Mouse (Mus musculus) myocyte (in vitro differentiated cells): Measurements from ENCODE around the gene 2410015M20Rik. TPM values are rescaled to one million over a fixed set of nuclear protein-coding genes. Genes with fewer than 3 reads are reported as not detected.
A peak's percentile ranks its signal among the peaks of the same experiment; 100 is the strongest.

ENCODE experiments used
- H3K27me3 ChIP-seq: one replicate; pipeline ENCODE4 v1.6.1; 2011; ENCODE audit not compliant: control insufficient read depth, insufficient read depth, insufficient read length
- H3K36me3 ChIP-seq: one replicate; pipeline ENCODE4 v1.6.1; 2011; ENCODE audit not compliant: control insufficient read depth, insufficient read depth
- H3K4me2 ChIP-seq: one replicate; pipeline ENCODE4 v1.6.1; 2011; ENCODE audit warnings: low read depth, control low read depth
- H3K4me3 ChIP-seq: one replicate; pipeline ENCODE4 v1.5.1; 2011; ENCODE audit warnings: mild to moderate bottlenecking, control low read depth, moderate library complexity
- H3K79me2 ChIP-seq: one replicate; pipeline ENCODE4 v1.6.1; 2011; ENCODE audit not compliant: control insufficient read depth, insufficient read depth
- H3ac ChIP-seq: one replicate; pipeline ENCODE4 v1.6.1; 2011; ENCODE audit not compliant: control insufficient read depth, insufficient read length
- CEBPB ChIP-seq: IDR thresholded peaks from 2 replicates; pipeline ENCODE4 v1.6.1; 2011; ENCODE audit warnings: mild to moderate bottlenecking, moderate library complexity; ENCODE audit not compliant: poor library complexity, insufficient read depth, severe bottlenecking
- E2F4 ChIP-seq: IDR thresholded peaks from one replicate; pipeline ENCODE4 v1.6.1; 2011; ENCODE audit warnings: mild to moderate bottlenecking, control low read depth, moderate library complexity; ENCODE audit not compliant: insufficient read depth
- MAX ChIP-seq: IDR thresholded peaks from one replicate; pipeline ENCODE4 v1.6.1; 2011; ENCODE audit warnings: low read depth, mild to moderate bottlenecking, control low read depth
- MYOD1 ChIP-seq, 3 experiments: IDR thresholded peaks; one replicate each; pipeline ENCODE4 v1.6.1; 2011; ENCODE audit warnings: control low read depth in 2 of 3, low read depth in 2 of 3, mild to moderate bottlenecking in 2 of 3, moderate library complexity in 1 of 3; ENCODE audit not compliant: insufficient read length in 2 of 3, control insufficient read depth in 1 of 3
- MYOG ChIP-seq, 3 experiments: IDR thresholded peaks; one replicate each; pipeline ENCODE4 v1.6.1; 2011; ENCODE audit warnings: control low read depth in 2 of 3, low read depth in 2 of 3, mild to moderate bottlenecking in 2 of 3; ENCODE audit not compliant: insufficient read length in 2 of 3, control insufficient read depth in 1 of 3, insufficient read depth in 1 of 3
- POLR2A ChIP-seq: IDR thresholded peaks from one replicate; pipeline ENCODE4 v1.6.1; 2011; ENCODE audit warnings: low read depth, mild to moderate bottlenecking, control low read depth, moderate library complexity; ENCODE audit not compliant: insufficient read length
- POLR2AphosphoS2 ChIP-seq: IDR thresholded peaks from one replicate; pipeline ENCODE4 v1.6.1; 2011; ENCODE audit warnings: low read depth, control low read depth; ENCODE audit not compliant: insufficient read length
- REST ChIP-seq: IDR thresholded peaks from one replicate; pipeline ENCODE4 v1.6.1; 2011; ENCODE audit warnings: mild to moderate bottlenecking, control low read depth, moderate library complexity; ENCODE audit not compliant: insufficient read depth, insufficient read length
- SRF ChIP-seq: IDR thresholded peaks from one replicate; pipeline ENCODE4 v1.6.1; 2011; ENCODE audit warnings: low read depth; ENCODE audit not compliant: control insufficient read depth, insufficient read length
- TCF12 ChIP-seq: IDR thresholded peaks from one replicate; pipeline ENCODE4 v1.6.1; 2011; ENCODE audit warnings: mild to moderate bottlenecking, control low read depth; ENCODE audit not compliant: poor library complexity, insufficient read depth, severe bottlenecking
- TCF3 ChIP-seq: IDR thresholded peaks from one replicate; pipeline ENCODE4 v1.6.1; 2011; ENCODE audit warnings: low read depth, control low read depth; ENCODE audit not compliant: insufficient read length
- USF1 ChIP-seq: IDR thresholded peaks from one replicate; pipeline ENCODE4 v1.6.1; 2011; ENCODE audit warnings: low read depth, mild to moderate bottlenecking, control low read depth, moderate library complexity
- polyA plus RNA-seq: library from polyadenylated mRNA; unstranded; fragments of >200 nt; fragmentation: generic; extraction: Trizol; gene quantifications from one replicate; pipeline ENCODE4 v1.2.1, GENCODE M21; 2012; ENCODE audit warnings: missing spikeins

Gene 2410015M20Rik
- polyA plus RNA-seq, 1 experiment, result 587 TPM

DNA sequence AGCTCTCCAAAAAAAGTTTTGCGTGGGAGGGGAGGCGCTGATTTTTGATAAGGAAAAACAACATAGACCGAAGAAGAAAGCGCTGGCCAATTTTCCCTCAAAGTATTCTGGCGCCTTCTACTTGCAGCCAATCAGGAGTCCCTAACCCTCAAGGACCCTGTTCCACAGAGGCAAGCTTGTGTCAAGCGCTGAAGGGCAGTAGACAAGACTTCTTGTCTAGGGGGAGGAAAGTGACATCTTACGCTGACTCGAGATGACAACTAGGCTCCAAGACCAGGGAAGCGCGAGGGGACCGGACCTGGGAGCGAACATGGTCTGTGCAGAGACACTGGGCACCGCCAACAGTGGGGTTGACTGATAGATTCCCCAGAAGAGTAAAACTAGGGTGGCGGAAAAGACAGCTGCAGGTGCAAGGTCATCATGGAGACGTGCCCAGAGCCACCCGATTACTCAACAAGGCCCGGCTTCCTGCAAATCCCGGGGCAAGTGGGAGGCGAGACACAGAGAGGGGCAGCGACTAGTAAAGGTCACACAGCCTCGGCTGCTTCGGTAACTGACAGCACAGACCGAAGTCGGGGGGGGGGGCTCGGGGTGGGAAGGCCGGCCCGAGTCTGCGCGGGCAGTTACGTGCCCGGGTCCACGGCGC, 25.8 kb downstream of the 2410015M20Rik start:
- H3K36me3 ChIP-seq, result peaks cover 38% of the 10 kb centered on the region
- H3K27me3 ChIP-seq, result no peaks in the 10 kb centered on the region
- TF ChIP-seq SRF, result no peak
- TF ChIP-seq TCF3, result no peak
- no peak for TF ChIP-seq POLR2A
- TF ChIP-seq MYOD1 (IDR thresholded peaks at IDR 0.05; ENCODE audit: control insufficient read depth in 1 of 3, insufficient read length in 2 of 3, low read depth in 2 of 3), result no peak
- no peak for TF ChIP-seq POLR2AphosphoS2
- TF ChIP-seq MYOG (IDR thresholded peaks at IDR 0.05; ENCODE audit: control insufficient read depth in 1 of 3, insufficient read depth in 1 of 3, insufficient read length in 2 of 3, low read depth in 2 of 3), result peak in 1 of 3 experiments; percentile 9
- TF ChIP-seq E2F4, result no peak
- 0 out of 2 replicates have a peak, but pooled peaks have one; percentile 23 for TF ChIP-seq CEBPB
- H3K4me2 ChIP-seq, result peak overlapping the region; percentile 93
- peaks cover 89% of the 10 kb centered on the region for H3K79me2 ChIP-seq
- H3K4me3 ChIP-seq, result peak overlapping the region; percentile 97
- H3ac ChIP-seq, result peak overlapping the region; percentile 85

DNA sequence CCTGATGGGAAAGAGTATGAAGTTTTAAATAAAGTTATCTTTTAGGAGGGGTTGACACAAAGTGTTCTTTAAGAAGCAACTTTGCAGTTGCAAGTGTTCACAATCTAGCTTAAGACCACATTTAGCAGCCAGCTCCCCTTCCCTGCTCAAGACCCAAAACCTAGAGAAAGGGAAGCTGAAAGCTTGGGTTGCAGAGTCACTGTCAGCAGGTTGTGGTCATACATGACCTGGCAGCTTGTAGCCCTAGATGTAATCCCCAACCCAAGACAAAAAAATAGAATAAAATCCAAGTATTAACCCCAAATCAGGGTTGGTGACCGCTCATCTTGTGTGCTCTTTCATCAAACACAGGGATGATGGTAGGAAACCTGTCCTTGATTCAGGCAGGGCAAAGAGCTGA, 26.5 kb downstream of the 2410015M20Rik start:
- H3K36me3 ChIP-seq, result peaks cover 42% of the 10 kb centered on the region
- peak overlapping the region; percentile 85 for H3ac ChIP-seq
- H3K79me2 ChIP-seq, result peaks cover 86% of the 10 kb centered on the region
- H3K27me3 ChIP-seq, result no peaks in the 10 kb centered on the region
- peak overlapping the region; percentile 97 for H3K4me3 ChIP-seq
- TF ChIP-seq POLR2AphosphoS2 (no peak), CEBPB (no peak), TCF3 (no peak), MYOG (IDR thresholded peaks at IDR 0.05; ENCODE audit: control insufficient read depth in 1 of 3, insufficient read depth in 1 of 3, insufficient read length in 2 of 3, low read depth in 2 of 3) (no peak), SRF (no peak), TCF12 (no peak), REST (no peak), USF1 (no peak), MAX (no peak), E2F4 (no peak), MYOD1 (IDR thresholded peaks at IDR 0.05; ENCODE audit: control insufficient read depth in 1 of 3, insufficient read length in 2 of 3, low read depth in 2 of 3) (no peak), POLR2A (no peak)
- H3K4me2 ChIP-seq, result peak overlapping the region; percentile 93

DNA sequence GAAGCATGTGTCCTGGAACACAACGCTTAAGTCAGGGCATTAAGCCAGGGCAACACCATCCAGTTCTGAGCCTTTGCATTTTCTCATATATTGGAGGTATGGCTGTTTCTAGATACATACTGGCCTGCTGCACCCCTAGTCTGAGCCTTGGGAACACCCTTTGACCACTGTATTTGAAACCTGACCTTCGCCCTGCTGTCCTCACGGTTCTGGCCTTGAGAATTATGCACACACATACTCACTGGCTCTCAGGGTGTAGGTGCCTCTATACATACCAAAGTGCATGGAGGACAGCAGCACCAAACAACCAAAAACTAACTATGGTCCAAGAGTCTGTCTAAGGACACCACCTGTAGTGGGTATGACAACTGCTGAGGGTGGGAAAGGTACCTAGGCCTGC, 36.6 kb downstream of the 2410015M20Rik start:
- H3K79me2 ChIP-seq, result peaks cover 5% of the 10 kb centered on the region
- H3K4me3 ChIP-seq, result no peak overlapping the region
- TF ChIP-seq MYOG (IDR thresholded peaks at IDR 0.05; ENCODE audit: control insufficient read depth in 1 of 3, insufficient read depth in 1 of 3, insufficient read length in 2 of 3, low read depth in 2 of 3) (no peak), TCF12 (no peak), POLR2A (no peak), POLR2AphosphoS2 (no peak), CEBPB (no peak)
- no peak overlapping the region for H3ac ChIP-seq
- H3K4me2 ChIP-seq, result no peak overlapping the region
- H3K36me3 ChIP-seq, result peaks cover 48% of the 10 kb centered on the region
- H3K27me3 ChIP-seq, result no peaks in the 10 kb centered on the region

DNA sequence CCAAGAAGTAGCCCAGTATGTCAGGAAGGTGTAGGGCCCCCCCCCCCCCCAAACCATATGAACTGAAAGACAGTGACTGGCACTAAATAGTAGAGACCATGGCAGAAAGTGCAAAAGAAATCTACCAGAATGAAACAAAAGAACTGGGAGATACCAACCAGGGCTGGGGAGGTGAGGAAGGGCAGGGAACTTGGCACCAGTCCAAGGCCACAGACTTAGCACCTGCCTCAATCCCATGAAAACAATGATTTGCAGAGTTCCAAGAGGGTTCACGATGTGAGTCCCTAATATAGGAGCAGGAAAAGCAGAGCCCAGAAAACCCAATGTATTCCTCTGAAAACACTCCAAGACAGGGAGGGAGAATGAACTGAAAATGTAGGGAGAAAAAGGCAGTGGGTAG, 37.4 kb downstream of the 2410015M20Rik start:
- H3K4me2 ChIP-seq, result no peak overlapping the region
- no peaks in the 10 kb centered on the region for H3K79me2 ChIP-seq
- H3ac ChIP-seq, result no peak overlapping the region
- H3K4me3 ChIP-seq, result no peak overlapping the region
- peaks cover 51% of the 10 kb centered on the region for H3K36me3 ChIP-seq
- no peaks in the 10 kb centered on the region for H3K27me3 ChIP-seq
- TF ChIP-seq TCF3, result no peak
- no peak for TF ChIP-seq SRF
- TF ChIP-seq USF1, result no peak
- no peak for TF ChIP-seq E2F4
- no peak for TF ChIP-seq POLR2A
- no peak for TF ChIP-seq REST
- TF ChIP-seq POLR2AphosphoS2, result no peak
- no peak for TF ChIP-seq CEBPB
- no peak for TF ChIP-seq MYOD1 (IDR thresholded peaks at IDR 0.05; ENCODE audit: control insufficient read depth in 1 of 3, insufficient read length in 2 of 3, low read depth in 2 of 3)
- no peak for TF ChIP-seq MYOG (IDR thresholded peaks at IDR 0.05; ENCODE audit: control insufficient read depth in 1 of 3, insufficient read depth in 1 of 3, insufficient read length in 2 of 3, low read depth in 2 of 3)
- TF ChIP-seq MAX, result no peak
- no peak for TF ChIP-seq TCF12

DNA sequence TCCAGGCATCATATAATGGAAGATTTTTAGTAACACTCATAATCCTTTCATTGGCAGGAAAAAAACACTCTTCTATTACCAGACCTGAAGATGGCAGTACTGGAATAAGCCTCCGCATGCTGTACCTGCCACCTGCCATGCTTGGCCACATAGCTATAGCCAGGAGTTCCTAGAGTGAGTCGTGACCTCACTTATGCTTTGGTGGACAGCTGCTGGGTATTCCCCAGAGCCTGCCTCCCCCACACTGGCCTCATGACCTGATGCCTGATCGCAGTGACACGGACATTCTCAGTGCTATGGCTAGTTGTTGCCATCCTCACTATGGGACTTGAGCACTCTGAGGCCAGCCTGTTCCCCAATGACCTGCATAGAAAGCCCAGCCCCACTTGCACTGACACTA, 39.3 kb downstream of the 2410015M20Rik start:
- no peak overlapping the region for H3K4me2 ChIP-seq
- peaks cover 49% of the 10 kb centered on the region for H3K36me3 ChIP-seq
- TF ChIP-seq CEBPB (no peak), MYOD1 (IDR thresholded peaks at IDR 0.05; ENCODE audit: control insufficient read depth in 1 of 3, insufficient read length in 2 of 3, low read depth in 2 of 3) (peak in 2 of 3 experiments; percentile 28 to 70), MYOG (IDR thresholded peaks at IDR 0.05; ENCODE audit: control insufficient read depth in 1 of 3, insufficient read depth in 1 of 3, insufficient read length in 2 of 3, low read depth in 2 of 3) (peak in 1 of 3 experiments; percentile 80), TCF3 (no peak)
- H3ac ChIP-seq, result no peak overlapping the region
- H3K27me3 ChIP-seq, result no peaks in the 10 kb centered on the region
- no peaks in the 10 kb centered on the region for H3K79me2 ChIP-seq
- H3K4me3 ChIP-seq, result no peak overlapping the region
